Mouse (Mus musculus) olfactory bulb, adult 2 months (tissue): ENCODE data around the gene Nwd1. TPM values are rescaled to one million over a fixed set of nuclear protein-coding genes. Genes with fewer than 3 reads are reported as not detected.

Source experiments
- H3K27ac ChIP-seq: fragments of 200-500 bp; 2 replicates; pipeline ENCODE4 v1.5.1; 2012; ENCODE audit warnings: low read depth, low read length; ENCODE audit not compliant: insufficient read depth
- H3K4me1 ChIP-seq: fragments of 200-500 bp; 2 replicates; pipeline ENCODE4 v1.6.1; 2012; ENCODE audit warnings: low read length; ENCODE audit not compliant: control insufficient read depth, insufficient read depth
- H3K4me3 ChIP-seq: fragments of 200-500 bp; 2 replicates; pipeline ENCODE4 v1.5.1; 2012; ENCODE audit warnings: mild to moderate bottlenecking, low read depth, low read length, moderate library complexity; ENCODE audit not compliant: insufficient read depth
- CTCF ChIP-seq: fragments of 200-500 bp; IDR thresholded peaks from 2 replicates; pipeline ENCODE4 v1.5.1; 2012; ENCODE audit warnings: low read depth, mild to moderate bottlenecking, low read length, moderate library complexity; ENCODE audit not compliant: insufficient read depth
- POLR2A ChIP-seq: fragments of 200-500 bp; IDR thresholded peaks from 2 replicates; pipeline ENCODE4 v1.6.1; 2012; ENCODE audit warnings: mild to moderate bottlenecking, low read depth, low read length, moderate library complexity; ENCODE audit not compliant: insufficient read depth
- WGBS: fragments of 180-500 bp; shearing (Covaris S2); methylation state at CpG from one replicate; pipeline ENCODE4 v1.1.7; 2018; 5-methylcytosine and 5-hydroxymethylcytosine counted together
- polyA plus RNA-seq: library from polyadenylated mRNA; stranded (reverse); fragments of >200 nt; gene quantifications from 2 replicates; pipeline ENCODE4 v1.2.4, GENCODE M21; 2012; ENCODE audit warnings: low replicate concordance; ENCODE audit not compliant: missing spikeins, insufficient read depth, insufficient read length

The Nwd1 gene
- polyA plus RNA-seq, 1 experiment = not detected

DNA sequence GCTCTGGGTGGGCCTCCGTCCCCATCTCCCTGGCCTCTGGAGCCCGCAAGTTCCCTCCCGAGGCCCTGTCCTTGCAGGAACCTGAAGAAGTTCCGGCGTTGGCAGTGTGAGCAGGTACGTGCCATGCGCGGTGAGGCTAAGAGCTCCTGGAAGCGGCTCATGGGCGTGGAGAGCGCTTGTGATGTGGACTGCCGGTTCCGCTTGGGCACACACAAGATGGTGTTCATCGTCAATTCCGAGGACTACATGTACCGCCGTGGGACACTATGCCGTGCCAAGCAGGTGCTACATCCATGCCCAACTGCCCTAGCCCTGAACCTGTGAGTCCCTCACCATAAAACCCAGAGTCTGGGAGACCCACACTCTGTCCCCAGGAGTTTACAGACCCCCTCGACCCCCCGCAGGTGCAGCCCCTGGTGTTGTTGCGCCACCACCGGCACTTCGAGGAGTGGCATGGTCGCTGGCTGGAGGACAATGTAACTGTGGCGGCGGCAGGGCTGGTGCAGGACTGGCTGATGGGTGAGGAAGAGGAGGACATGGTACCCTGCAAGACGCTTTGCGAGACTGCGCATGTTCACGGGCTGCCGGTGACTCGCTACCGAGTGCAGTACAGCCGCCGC lies 110.4 kb downstream of the Nwd1 start:
- Histone ChIP-seq H3K4me3 (no peak overlapping the region), H3K27ac (no peak overlapping the region), H3K4me1 (no peaks in the 10 kb centered on the region)
- 97% methylated on average over 35 of the region's 35 CpGs for WGBS
- TF ChIP-seq POLR2A = no peak
- no peak for TF ChIP-seq CTCF

DNA sequence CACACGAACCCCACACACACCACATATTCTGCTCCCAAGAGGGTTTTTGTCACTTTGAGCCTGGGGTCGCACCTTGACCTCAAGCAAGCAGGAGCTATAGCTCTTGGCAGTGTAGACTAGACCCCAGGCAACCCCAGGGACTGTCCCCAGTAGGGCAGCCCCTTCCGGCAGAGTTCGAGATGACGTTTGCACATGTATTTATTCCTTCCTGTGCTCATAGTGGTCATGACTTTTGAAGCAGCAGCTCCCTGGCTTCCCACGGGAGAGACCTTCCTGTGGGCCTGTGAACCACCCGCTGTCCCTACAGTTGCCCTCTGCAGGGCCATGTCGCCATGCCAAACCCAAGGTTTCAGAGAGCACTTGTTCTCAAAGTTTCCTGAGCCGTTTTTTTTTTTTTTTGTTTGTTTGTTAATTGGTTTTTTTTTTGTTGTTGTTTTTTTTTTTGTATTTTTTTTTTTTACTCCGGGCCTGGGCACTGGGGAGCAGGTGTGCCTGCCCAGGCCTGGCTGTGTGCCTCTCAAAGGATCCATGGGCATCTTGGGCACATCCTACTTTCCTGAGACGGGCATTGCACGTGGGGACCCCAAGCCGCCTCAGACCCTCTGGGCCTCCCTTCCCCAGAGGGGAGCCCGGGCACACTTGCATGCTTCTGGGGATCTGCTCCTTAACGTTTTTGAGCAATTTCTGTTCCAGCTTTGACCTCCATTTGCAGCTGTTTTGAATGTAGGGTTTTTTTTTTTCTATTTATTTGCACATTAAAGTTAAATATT lies 111.1 kb downstream of the Nwd1 start:
- no peak for TF ChIP-seq POLR2A
- no peak for TF ChIP-seq CTCF
- Histone ChIP-seq H3K4me1 (no peaks in the 10 kb centered on the region), H3K4me3 (no peak overlapping the region), H3K27ac (no peak overlapping the region)
- WGBS = 89% methylated on average over 15 of the region's 15 CpGs

DNA sequence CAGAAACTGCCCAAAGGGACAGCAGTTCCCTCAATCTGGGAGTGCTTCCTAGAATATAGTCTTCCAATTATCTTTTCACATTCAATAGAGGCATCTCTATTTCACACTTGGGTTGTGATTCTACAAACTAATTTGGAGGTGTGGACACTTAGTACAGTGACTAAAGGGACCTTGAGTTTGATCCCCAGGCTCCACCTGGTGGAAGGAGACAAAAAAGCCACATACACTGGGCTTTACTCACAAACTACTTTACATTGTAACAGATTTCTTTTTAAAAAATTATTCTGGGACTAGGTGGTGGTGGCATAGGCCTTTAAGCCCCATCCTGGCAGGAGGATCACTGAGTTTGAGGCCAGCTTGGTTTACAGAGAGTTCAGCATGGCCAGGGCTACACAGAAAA lies 111.8 kb downstream of the Nwd1 start:
- TF ChIP-seq POLR2A (no peak), CTCF (no peak)
- H3K27ac ChIP-seq = no peak overlapping the region
- no peak overlapping the region for H3K4me3 ChIP-seq
- H3K4me1 ChIP-seq = no peaks in the 10 kb centered on the region

- Histone ChIP-seq H3K4me1 (no peaks in the 10 kb centered on the region), H3K4me3 (no peak overlapping the region), H3K27ac (no peak overlapping the region)
- WGBS = 89% methylated on average over 3 of the region's 3 CpGs
- TF ChIP-seq POLR2A (no peak), CTCF (no peak)
These were observed 113.7 kb downstream of the Nwd1 start for GRCm38 (mm10) chr8:72760216-72760615.

GRCm38 (mm10) chr8:72761322-72762051 lies 115.0 kb downstream of the Nwd1 start, which contains the start of gene F2rl3:
F2rl3 (plus strand) TSS chr8:72761880.
- TF ChIP-seq CTCF (no peak), POLR2A (no peak)
- WGBS = 81% methylated on average over 7 of the region's 7 CpGs
- Histone ChIP-seq H3K4me3 (no peak within 1 kb of the TSS), H3K4me1 (no peaks in the 10 kb centered on the region), H3K27ac (no peak within 1 kb of the TSS)

GRCm38 (mm10) chr8:72762306-72762705 lies 115.8 kb downstream of the Nwd1 start:
- Histone ChIP-seq H3K27ac (no peak overlapping the region), H3K4me1 (peaks cover 3% of the 10 kb centered on the region; the same call in 1 of the 2 replicates), H3K4me3 (no peak overlapping the region)
- WGBS = 92% methylated on average over 12 of the region's 12 CpGs
- TF ChIP-seq POLR2A = no peak
- no peak for TF ChIP-seq CTCF

DNA sequence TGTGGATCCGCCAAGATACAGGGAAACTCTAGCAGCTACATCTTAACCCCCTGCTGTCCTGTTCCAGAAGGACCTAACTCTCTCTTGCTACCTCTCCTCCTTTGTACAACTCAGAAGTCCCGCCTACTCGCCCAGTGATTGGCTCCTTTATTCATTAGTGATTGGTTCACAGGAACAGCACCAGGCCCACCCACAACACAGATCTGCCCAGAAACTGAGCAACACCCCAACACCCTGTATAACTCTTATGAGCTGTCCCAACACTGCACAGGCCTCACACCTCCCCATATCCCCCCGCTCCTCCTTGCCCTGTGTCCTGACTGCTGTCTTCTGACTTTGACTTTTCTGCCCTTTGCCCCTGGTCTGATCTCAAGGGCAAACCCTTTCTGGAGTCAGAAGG lies 119.2 kb downstream of the Nwd1 start:
- H3K27ac ChIP-seq = no peak overlapping the region
- 83% methylated on average over 4 of the region's 4 CpGs for WGBS
- no peak overlapping the region for H3K4me3 ChIP-seq
- TF ChIP-seq POLR2A (no peak), CTCF (no peak)
- peaks cover 3% of the 10 kb centered on the region; the same call in 1 of the 2 replicates for H3K4me1 ChIP-seq

DNA sequence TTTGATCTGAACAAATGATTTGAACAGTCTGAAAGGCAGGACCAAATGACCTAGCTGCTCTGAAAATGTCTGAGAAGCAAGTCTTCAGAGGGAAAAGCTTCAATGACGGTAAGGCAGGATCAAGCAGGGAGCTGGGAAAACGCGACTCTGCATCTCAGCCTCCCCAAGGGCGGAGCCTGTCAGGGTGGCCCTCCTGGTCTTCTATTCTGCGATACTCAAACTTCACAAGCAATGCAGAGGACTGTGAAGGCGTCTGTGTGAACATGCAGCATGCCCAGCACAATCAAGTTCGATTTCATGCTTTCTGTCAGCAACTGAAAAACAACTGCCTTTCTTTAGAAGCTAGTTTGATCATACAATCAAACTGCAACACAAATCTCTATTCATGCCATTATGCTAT lies 120.3 kb downstream of the Nwd1 start:
- Histone ChIP-seq H3K4me3 (no peak overlapping the region), H3K4me1 (peaks cover 3% of the 10 kb centered on the region; the same call in 1 of the 2 replicates), H3K27ac (no peak overlapping the region)
- TF ChIP-seq CTCF (no peak), POLR2A (no peak)
- WGBS = 29% methylated on average over 7 of the region's 7 CpGs

Other genes starting within 250 kb of the Nwd1 start
- gene Eps15l1, start 225.3 kb upstream of the Nwd1 start, polyA plus RNA-seq = 130 and 148 TPM in 2 replicates
- not detected in 2 replicates for gene Calr3, start 202.8 kb upstream of the Nwd1 start, polyA plus RNA-seq
- not detected in 2 replicates for gene 1700030K09Rik, start 202.8 kb upstream of the Nwd1 start, polyA plus RNA-seq
- not detected in 2 replicates for gene Cherp, start 171.5 kb upstream of the Nwd1 start, polyA plus RNA-seq
- gene Slc35e1, start 154.1 kb upstream of the Nwd1 start, polyA plus RNA-seq = not detected in 2 replicates
- not detected in 2 replicates for gene Med26, start 98.4 kb upstream of the Nwd1 start, polyA plus RNA-seq
- gene Smim7, start 75.6 kb upstream of the Nwd1 start, polyA plus RNA-seq = not detected in 2 replicates
- not detected in 2 replicates for gene Tmem38a, start 74.7 kb upstream of the Nwd1 start, polyA plus RNA-seq
- gene Sin3b, start 76.6 kb downstream of the Nwd1 start, polyA plus RNA-seq = 224 TPM in 1 of 2 replicates, not detected in the other
- gene F2rl3, start 115.2 kb downstream of the Nwd1 start, polyA plus RNA-seq = not detected in 2 replicates